Mouse (Mus musculus) erythroblast, adult 5-6 weeks (primary cell): ENCODE data around the gene Ano8. TPM values are rescaled to one million over a fixed set of nuclear protein-coding genes. Genes with fewer than 3 reads are reported as not detected.

Experiments
- ATAC-seq: replicated peaks from 2 replicates; pipeline ENCODE4 v1.8.0; 2016; ENCODE audit warnings: moderate number of reproducible peaks, mild to moderate bottlenecking, moderate TSS enrichment, inconsistent platforms; ENCODE audit not compliant: poor library complexity, low FRiP score, severe bottlenecking
- total RNA-seq, 2 experiments: library from RNA; stranded (forward) in 1 of 2; stranded (reverse) in 1 of 2; fragments of 150-400 nt in 1 of 2; fragments of 200-764, 138-1000 nt in 1 of 2; gene quantifications; 2 replicates each; pipeline versions ENCODE4 v1.2.3 to v1.2.4; 2015 to 2017; ENCODE audit warnings: low replicate concordance in 2 of 2

The Ano8 gene
- total RNA-seq, 2 experiments from 2014 or later = not detected

DNA sequence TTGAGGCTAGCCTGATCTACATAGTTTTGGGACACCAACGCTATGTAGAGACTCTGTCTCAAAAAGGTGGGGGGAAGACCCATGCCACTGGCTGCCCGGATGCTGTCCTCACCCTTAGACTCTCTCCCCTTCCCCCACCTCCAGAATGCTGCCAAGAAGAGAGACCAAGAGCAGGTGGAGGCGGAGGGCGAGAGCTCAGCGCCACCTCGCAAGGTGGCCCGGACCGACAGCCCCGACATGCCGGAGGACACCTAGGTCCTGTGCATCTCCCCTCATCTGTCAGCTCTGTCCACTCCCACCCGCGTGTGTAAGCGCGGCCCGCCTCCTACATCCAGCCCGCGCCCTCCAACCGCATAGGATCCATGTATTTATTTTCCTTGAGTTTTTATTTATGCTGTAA, 11.4 kb downstream of the Ano8 start:
- ATAC-seq = no peak

DNA sequence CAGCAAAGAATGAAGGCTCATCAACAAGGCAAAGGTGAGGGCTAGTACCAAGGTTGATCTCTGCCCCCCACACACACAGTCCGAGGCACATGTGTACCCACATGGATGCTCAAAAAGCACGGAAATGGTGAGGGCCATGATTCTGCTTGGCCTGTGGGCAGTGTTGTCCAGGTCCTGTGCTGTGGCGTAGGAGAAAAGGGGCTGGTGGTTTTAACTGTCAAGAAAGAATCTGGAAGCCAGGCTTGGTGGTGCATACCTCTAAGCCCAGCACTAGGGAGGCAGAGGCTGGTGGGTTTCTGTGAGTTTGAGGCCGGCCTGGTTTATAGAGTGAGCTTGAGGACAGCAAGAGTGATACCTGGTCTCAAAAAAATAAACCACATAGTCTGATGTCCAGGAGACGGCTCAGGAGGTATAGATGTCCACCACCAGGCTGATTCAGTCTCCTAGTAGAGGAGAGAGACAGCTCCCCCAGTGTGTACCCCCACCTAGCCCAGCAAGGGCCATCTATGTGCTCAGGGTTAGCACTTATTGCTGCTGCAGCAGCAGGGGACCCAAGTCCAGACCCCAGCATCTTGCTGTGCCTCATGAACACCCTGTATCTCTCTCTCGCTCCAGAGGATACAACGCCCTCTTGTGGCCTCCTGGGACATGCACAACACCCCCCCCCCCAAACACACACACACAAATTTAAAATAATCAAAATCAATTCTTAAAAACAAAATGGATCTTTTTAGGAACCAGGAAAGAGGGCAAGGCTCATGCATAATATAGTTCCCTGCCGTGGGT, 13.0 kb downstream of the Ano8 start:
- ATAC-seq = no peak

DNA sequence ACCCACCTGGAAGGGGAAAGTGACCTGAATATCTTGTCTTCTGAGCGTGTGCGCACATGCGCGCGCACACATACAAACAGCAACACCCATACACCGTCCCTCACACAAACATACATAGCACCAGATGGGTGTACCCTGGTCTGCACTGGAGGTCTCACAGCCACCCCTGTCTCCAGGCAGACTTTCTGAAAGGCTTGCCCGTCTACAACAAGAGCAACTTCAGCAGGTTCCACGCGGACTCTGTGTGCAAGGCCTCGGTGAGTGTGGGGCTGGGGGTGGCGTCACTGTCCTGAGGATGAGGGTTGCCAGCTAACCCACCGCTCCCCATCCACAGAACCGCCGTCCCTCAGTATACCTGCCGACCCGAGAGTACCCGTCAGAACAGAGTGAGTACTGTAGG, 13.9 kb downstream of the Ano8 start:
- ATAC-seq = no peak

DNA sequence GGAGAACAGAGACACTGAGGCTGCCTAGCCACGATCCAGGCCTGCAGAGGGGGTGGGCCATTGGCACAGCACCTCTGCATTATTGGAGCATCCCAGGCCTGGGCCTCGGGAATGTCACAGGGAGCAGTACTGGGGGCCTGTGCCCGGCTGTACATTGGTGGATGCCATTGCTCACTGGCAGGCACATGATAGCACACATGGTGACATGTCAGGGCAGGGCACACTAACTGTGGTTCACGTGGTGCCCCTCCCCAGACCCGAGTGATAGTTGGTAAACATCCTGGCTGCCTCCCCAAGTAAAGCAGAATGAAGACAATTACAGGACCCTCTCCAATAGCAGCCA, 14.9 kb downstream of the Ano8 start:
- no peak for ATAC-seq

DNA sequence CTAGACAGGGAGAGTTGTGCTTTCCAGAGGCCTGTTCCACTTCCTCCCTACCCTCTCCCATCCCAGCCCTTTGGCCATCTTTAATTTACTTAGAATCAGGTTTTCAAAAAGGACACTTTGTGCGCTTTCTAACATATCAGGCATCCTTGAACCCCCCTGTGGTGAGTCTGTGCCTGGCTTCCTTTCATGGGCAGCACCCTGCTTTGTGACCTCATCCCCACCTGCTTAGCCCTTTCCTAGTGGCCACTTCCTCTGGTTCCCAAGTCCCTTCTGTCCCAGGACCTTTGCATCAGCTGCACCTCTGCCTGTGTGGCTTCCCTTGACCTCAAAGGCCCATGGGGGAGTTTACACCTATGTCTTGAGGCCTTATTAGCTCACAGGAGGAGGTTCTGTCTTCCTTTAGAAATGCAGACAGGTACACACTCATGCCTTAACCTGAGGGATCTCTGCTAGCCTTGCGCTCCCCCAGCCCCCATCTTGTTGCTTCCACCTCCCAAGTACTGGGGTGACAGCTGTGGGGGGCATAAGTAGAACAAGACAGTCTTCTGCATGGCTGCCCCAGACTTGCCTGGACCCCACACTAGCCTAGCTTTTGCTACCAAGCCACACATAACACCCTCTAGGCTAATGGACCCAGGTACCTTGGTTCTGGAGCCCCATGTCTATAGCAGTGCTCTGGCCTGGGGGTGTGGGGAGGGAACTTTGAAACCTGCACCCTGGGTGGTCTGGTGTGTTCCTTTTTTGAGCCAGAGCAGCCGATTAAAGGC, 15.4 kb downstream of the Ano8 start:
- ATAC-seq = no peak

DNA sequence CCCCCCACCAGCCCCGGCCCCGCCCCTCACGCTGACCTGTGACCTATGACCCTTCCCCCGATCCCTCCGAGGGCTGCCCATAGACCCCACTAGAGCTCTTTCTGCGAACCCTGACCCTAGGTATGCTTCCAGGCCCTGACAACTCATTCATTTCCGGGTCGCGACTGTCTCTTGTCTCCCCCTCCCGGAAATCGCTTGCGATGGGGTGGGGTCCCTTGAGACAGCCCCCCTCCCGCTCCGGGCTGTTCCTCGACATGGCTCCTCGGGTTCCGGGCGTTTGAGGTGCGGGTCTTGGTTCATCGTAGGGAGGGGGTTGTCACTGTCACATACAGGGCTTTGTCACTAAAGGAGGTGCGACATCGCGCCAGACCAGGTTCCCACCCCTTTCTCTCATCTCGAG, 16.4 kb downstream of the Ano8 start:
- ATAC-seq = no peak

DNA sequence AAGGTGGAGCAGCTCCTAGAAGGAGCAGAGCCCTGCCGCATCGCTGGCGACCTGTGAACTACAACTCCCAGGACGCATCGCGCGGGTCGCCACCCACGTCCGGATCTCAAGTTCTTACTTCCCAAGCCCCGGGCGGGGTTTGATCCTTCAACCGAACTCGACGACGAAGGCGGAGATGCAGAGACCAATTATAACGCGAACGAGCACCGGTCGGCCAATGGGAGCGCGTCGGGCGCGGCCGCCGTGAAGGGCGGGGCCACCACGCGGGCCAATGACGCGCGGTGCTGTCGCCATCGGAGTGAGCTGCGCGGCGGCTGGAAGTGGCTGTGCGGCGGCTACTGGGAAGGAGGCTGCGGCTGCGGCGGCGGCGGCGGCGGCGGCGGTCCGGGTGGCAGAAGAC, 16.8 kb downstream of the Ano8 start, which contains the start of gene Dda1:
Dda1 (plus strand) TSS at position 284 of the 400 bp plus-strand sequence.
- peak; percentile 80 for ATAC-seq

DNA sequence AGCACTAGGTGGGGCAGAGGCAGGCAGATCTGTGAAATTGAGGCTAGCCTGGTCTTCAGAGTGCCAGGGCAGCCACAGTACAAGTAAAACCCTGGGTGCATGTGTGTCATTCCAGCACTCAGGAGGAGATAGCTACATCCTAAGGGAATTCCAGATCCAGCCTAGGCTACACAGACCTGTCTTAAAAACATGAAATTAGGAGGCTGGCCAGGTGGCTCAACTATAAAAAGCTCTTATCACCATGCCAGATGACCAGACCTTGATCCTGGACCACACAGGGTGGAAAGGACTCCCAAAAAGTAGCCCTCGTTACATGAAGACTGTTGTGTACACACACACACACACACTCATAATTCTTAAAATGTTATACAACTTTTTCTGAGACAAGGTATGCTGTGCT, 17.8 kb downstream of the Ano8 start:
- no peak for ATAC-seq

DNA sequence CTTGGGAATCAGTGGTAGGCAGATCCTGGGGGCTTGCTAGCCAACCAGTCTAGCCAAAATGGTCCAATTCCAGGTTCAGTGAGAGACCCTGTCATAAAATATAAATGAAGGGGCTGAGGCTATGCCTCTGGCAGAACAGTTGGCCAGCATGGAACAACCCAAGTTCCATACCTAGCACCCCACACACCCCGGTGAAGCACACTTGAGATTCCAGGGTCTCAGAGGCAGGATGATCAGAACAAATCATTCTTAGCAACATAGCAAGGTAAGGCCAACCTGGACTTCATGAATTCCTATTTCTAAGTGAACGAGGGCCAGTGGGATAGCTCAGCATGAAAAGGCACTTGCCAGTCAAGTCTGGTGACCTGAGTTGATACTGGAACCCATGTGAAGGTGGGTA, 18.6 kb downstream of the Ano8 start:
- no peak for ATAC-seq

DNA sequence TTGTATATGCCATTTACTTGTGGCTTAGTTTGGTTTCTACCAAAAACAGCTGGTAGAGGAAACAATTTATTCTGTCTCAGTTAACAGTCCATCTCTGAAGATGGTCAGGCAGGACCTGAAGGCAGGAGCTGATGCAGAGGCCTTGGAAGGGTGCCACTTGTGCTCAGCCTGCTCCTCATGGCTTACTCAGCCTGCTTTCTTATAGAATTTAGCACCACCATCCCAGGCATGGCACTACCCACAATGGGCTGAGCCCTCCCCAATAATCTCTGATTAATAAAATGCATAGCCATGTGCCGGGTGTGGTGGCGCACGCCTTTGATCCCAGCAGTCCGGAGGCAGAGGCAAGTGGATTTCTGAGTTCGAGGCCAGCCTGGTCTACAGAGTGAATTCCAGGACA, 19.6 kb downstream of the Ano8 start:
- ATAC-seq = no peak

DNA sequence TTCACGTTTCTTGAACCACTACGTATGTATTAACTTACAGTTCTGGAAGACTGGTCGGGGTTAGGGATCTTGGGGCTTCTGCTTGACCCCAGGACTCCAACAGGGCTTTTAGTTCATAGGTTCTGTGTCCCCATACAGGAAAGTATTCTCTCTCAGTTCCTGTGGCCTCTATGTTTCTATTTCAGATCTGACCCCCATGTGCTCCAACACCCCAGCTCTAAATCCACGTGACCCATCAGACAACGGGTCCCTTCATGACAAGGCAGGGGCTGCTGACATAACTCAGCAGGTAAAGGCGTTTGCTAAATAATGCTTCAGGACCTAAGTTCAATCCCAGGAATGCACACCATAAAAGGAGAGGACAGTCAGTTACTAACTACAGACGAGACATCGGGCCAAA, 20.0 kb downstream of the Ano8 start:
- ATAC-seq = no peak

DNA sequence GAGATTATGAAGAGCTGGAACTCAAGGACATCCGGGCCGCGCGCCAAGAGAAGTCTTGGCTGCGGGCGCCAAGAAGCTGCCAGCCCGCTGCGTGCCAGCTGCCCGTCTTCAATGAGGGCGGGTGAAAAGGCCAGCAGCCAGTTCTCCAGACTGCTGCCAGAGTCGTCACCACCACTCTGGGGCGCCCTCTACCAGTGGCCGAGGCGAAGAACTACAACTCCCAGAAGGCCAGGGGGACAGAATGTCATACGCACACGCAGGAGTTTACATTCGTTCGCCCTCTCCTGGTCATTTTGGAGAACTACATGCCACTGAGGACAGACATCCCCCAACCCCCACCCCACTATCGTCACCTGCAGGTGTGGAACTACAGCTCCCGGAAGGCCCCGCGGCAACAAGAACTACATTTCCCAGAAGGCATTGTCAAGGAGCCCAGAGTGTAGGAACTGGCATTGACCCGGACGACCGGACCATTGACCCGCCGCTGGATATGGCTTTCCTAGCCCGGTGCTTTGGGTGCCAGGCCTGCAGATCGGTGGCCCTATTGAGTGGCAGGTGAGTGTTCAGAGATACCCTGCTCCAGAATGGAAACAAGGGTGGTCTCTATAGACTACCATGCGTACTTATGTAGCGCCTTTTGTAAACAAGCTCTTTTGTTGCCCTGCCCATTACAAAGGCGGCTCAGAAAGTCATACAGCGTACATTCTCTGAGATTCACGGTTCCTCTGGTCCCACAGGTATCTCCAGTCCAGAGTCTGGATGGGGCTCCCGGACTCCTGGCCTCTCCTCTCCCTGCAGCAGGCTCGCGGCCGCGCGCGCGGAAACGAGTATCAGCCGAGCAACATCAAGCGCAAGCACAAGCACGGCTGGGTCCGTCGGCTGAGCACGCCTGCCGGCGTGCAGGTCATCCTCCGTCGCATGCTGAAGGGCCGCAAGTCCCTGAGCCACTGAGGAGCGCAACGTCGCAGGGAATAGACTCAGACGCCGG, 21.0 kb downstream of the Ano8 start, which contains the start of gene Mrpl34:
Mrpl34 (plus strand) TSS at position 447 of the 988 bp plus-strand sequence.
- ATAC-seq = peak; percentile 72

DNA sequence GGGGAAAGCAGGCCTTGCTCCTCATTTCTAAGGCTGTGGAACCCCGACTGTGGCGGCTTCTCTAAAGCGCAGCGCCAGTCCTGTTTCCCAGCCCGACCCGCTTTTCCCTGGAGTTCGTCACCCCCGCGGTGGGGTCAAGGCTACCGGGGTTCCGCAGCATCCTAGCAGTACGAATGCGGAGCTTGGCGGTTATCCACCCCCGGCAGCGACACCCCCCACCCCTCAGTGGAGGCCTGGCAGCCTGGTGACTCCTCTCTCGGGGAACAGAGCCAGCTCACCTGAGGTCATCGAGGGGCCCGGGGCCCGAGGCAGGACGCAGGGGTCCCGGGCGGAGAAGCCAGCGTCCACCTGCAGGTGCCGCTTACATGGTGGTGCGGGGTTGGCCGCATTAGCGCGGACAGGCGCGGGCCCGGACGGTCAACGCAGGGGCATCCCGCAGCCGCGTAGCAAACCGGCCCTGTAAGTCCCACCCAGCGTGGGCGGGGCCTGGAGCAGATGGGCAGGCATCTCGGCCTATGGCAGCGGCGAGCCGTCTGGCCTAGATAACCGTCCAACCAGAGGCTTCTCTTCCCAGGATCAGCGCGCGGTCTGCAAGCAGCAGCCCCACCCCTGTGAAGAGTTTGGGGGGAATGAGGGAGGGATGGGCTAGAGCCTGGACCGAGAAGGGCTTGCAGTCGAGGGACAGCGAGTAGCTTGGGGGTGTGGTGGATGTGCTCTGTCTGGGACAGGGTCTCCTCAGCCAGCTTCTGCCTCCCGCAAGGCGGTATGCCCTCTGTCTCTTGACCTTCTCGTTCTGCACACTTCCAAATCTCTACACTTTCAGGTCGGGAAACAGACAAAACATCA, 22.4 kb downstream of the Ano8 start, which contains the start of gene Abhd8:
Abhd8 (minus strand) TSS at position 468 of the 846 bp plus-strand sequence.
- ATAC-seq = peak; percentile 80

DNA sequence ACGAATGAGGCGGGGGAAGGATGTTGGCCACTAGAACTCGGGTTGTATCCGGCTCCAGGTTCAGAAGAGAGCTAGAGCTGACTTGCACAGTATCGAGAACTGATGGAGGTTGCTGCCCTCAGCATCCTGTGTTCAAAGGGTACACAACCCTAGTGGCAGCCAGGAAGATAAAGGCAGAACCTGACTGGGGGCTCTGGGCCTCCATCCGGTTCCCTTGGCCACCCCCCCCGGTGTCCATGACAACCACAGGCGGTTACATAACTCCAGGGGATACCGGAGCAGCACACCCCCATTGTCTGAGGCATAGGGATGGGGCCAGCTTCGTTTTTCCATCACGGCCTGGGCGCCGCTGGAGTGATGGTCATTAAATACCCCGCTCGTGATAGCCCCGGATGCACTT, 23.0 kb downstream of the Ano8 start:
- ATAC-seq = no peak

DNA sequence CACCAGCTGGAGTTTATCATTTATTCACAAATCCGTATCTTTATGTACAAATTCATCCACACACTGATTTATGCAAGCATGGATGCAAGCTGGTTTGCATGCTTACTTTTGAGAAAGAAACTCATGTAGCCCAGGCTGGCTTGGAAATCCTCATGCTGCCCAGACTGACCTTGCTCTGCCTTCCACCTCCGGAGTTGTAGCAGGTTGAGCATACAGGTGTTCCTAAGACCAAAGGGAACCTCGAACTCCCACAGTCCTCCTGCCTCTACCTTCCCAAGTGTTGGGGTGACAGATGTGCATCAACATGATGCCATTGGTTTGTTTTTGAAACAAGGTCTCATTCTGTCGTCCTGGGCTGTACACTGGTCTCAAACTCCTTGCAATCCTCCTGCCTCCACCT, 23.6 kb downstream of the Ano8 start:
- no peak for ATAC-seq

DNA sequence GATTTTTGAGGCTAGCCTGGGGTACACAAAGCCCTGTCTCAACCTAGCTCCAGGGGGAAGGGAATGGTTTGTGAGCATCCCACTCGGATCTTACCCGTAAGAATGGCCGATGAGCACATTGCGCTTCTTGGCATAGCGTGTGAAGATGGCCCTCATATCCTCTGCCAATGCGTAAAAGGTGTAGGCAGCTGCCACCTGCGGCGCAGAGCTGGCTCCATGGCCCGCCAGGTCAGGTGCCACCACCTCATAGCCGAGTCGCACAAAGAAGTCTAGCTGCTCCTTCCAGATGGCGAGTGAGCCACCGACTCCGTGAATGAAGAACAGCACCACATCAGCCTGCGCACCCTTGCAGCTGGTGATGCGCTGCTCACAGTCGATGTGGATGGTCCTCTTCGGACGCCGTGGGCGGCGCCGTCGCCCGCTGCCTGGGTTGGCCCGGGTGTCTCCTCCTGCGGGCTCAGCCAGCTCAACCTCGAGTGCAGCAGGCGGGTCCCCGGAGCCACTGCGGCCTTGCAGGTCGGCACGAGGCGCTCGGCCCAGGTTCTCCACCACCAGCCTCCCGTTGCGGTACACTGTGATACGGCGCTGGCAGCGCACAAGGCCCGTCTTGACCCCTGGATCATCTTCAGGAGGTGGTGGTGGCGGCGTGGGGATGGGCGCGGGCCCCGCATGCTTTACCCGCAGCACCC, 24.5 kb downstream of the Ano8 start:
- no peak for ATAC-seq

DNA sequence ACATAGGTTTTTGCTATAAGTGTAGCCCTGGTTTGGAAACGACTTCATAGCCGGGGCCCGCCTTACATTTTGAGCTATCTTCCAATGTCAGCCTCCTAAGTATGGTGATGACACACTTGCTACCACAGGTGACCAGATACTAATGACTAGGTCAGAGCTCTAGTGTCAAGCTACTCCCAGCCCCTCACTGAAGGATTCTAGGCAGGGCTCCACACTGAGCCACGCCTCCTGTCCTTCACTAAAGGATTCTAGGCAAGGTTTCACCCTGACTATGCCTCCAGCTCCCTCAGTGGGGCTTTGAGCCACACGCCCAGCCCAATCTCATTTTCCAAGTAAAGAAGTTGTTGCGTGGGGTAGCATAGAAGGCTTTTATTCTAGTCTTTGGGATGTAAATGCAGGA, 25.0 kb downstream of the Ano8 start:
- no peak for ATAC-seq

DNA sequence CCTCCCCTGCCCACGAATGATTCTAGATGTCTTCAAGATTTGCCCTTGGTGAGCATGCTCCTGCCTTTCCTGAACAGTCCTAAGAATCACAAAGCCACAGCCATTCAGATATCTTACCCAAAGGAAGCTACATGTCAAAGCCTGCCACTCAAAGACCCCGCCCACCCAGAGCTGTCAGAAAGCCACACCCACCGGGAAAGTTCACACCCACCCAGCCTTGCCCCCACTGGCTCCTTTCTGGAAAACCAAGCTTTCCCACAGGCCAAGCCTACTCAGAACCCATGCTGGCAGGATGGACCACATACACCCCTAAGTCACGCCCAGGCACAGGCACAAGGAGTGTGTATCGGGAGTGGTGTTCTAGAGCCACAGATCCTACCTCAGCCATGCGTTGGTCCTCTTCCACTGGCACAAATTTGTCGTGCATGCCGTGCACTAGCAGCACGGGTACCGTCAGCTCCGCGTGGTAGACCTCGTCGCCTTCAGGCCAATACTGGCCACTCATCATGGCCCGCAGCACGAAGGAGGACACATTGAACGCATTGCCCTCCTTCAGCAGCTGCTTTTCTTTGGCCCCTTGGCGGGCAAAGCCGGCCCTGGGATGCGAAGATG, 28.0 kb downstream of the Ano8 start:
- ATAC-seq = no peak
